Mouse (Mus musculus) E14TG2a.4 (cell line): ENCODE data around the gene Cyp2s1.

Experiments used
- CTCF ChIP-seq: conservative IDR thresholded peaks from 2 replicates; pipeline ENCODE4 v1.5.1; 2014; ENCODE audit warnings: low read length
- NANOG ChIP-seq: IDR thresholded peaks from 2 replicates; pipeline ENCODE4 v1.6.1; 2014; ENCODE audit warnings: borderline replicate concordance, low read length, mixed read lengths

- TF ChIP-seq CTCF (peak; percentile 27), NANOG (no peak)
Measured at GRCm38 (mm10) chr7:25793679-25794078, 23.0 kb downstream of the Cyp2s1 start.
